In genomic region chr17:80391423-80392403, GRCm38 (mm10) we compare ENCODE assay signal across 8 mouse cellular contexts. TPM values are rescaled to one million over a fixed set of nuclear protein-coding genes. Genes with fewer than 3 reads are reported as not detected.
DNase-seq lines count a peak whose midpoint lies in the region; ATAC-seq and TF ChIP-seq lines count a peak whose summit lies in the region.

No protein-coding gene starts in this region.

- H3K4me1 ChIP-seq in forebrain, embryonic 10.5 days = peaks cover 8% of the 10 kb centered on the region
- no peaks in the 10 kb centered on the region for H3K4me1 ChIP-seq in lung, postnatal 0 days (ENCODE audit: insufficient read depth, low read depth, low read length)

- ATAC-seq in CD4-positive, CD25-positive, alpha-beta regulatory T cell, adult 4 months = peak; percentile 99
- peak; percentile 96 for ATAC-seq in lung, postnatal 0 days
- peak; percentile 96 for ATAC-seq in neutrophil, adult 5-6 weeks (ENCODE audit: extremely low read depth, insufficient number of reproducible peaks, low FRiP score, poor library complexity, severe bottlenecking)

- peaks cover 4% of the 10 kb centered on the region; the same call in 1 of the 2 replicates for H3K36me3 ChIP-seq in forebrain, embryonic 10.5 days (replicated peaks)
- H3K36me3 ChIP-seq in lung, postnatal 0 days (ENCODE audit: insufficient read depth, low read length) = no peaks in the 10 kb centered on the region

- H3K27ac ChIP-seq in forebrain, embryonic 10.5 days = no peak overlapping the region
- no peak overlapping the region for H3K27ac ChIP-seq in lung, postnatal 0 days (ENCODE audit: low read length)

- TF ChIP-seq EP300 in lung, postnatal 0 days (IDR thresholded peaks at IDR 0.05) = no peak

- no peaks in the 10 kb centered on the region for H3K27me3 ChIP-seq in forebrain, embryonic 10.5 days (ENCODE audit: poor library complexity, severe bottlenecking)
- no peaks in the 10 kb centered on the region for H3K27me3 ChIP-seq in lung, postnatal 0 days (replicated peaks; ENCODE audit: insufficient read depth, low read length)

- H3K9me3 ChIP-seq in forebrain, embryonic 10.5 days = no peaks in the 10 kb centered on the region
- H3K9me3 ChIP-seq in lung, postnatal 0 days (ENCODE audit: low read length) = no peaks in the 10 kb centered on the region

- intact Hi-C loops in heart, postnatal 10 days (cut with DNase I) = loop anchor here (5.0 kb wide), 1 partner anchor 99 kb away; the partner anchor contains the start of genes Dhx57 and Morn2

- peak; percentile 68 for TF ChIP-seq CTCF in lung, postnatal 0 days (IDR thresholded peaks at IDR 0.05)

- H3K4me2 ChIP-seq in lung, postnatal 0 days (replicated peaks; ENCODE audit: low read depth, low read length) = peak overlapping the region; percentile 61

- 0 out of 2 replicates have a peak overlapping the region, but pooled peaks have one; percentile 0 for H3K9ac ChIP-seq in lung, postnatal 0 days (replicated peaks; ENCODE audit: low read depth)

- peak; percentile 74 for DNase-seq in adrenal gland, postnatal 14 days
- peak; percentile 59 for DNase-seq in forebrain, embryonic 10.5 days (ENCODE audit: extremely low spot score, low spot score)
- DNase-seq in heart, postnatal 10 days = peak; percentile 61 to 70
- DNase-seq in kidney, postnatal 25 days = peak; percentile 75 to 83
- peak; percentile 90 for DNase-seq in lung, postnatal 0 days (ENCODE audit: low spot score)
- peak; percentile 82 for DNase-seq in thymus, postnatal 14 days

- H3K4me3 ChIP-seq in forebrain, embryonic 10.5 days = peak overlapping the region; percentile 53
- peak overlapping the region; percentile 31 for H3K4me3 ChIP-seq in lung, postnatal 0 days (ENCODE audit: low read depth, low read length)

- 15% methylated on average over 17 of the region's 17 CpGs for WGBS in forebrain, embryonic 10.5 days
- WGBS in lung, postnatal 0 days = 11% methylated on average over 17 of the region's 17 CpGs

RNA-seq across cellular contexts. Expression of gene Gm10190, which starts 18.4 kb away (rescaled TPM):
- polyA plus RNA-seq in CD4-positive, CD25-positive, alpha-beta regulatory T cell, adult 4 months (2017; shearing (Covaris generic)) = not detected
- total RNA-seq in adrenal gland, postnatal 14 days (2021) = 1.4 TPM in 1 of 2 replicates, not detected in the other
- polyA plus RNA-seq in forebrain, embryonic 10.5 days (2016; fragmentation: Nextera tagmentation; extraction: Ambion mirVana) = 0.63 TPM in 1 of 2 replicates, not detected in the other
- 1 to 10 TPM; 1.1 to 2.5 TPM for total RNA-seq in heart, postnatal 10 days (2021)
- 1.4 and 1.6 TPM in 2 replicates for polyA plus RNA-seq in lung, postnatal 0 days (2015; fragmentation: Nextera tagmentation; extraction: Ambion mirVana)
- total RNA-seq in neutrophil, adult 5-6 weeks (2017) = not detected in 2 replicates
